Mouse (Mus musculus): ENCODE data around the gene Prrt4.
"Not testable (repeated sequence)": the region's sequence is repeated elsewhere in the genome, so short reads cannot be mapped to it uniquely, and the experiment has no call there.

The Prrt4 gene

DNA sequence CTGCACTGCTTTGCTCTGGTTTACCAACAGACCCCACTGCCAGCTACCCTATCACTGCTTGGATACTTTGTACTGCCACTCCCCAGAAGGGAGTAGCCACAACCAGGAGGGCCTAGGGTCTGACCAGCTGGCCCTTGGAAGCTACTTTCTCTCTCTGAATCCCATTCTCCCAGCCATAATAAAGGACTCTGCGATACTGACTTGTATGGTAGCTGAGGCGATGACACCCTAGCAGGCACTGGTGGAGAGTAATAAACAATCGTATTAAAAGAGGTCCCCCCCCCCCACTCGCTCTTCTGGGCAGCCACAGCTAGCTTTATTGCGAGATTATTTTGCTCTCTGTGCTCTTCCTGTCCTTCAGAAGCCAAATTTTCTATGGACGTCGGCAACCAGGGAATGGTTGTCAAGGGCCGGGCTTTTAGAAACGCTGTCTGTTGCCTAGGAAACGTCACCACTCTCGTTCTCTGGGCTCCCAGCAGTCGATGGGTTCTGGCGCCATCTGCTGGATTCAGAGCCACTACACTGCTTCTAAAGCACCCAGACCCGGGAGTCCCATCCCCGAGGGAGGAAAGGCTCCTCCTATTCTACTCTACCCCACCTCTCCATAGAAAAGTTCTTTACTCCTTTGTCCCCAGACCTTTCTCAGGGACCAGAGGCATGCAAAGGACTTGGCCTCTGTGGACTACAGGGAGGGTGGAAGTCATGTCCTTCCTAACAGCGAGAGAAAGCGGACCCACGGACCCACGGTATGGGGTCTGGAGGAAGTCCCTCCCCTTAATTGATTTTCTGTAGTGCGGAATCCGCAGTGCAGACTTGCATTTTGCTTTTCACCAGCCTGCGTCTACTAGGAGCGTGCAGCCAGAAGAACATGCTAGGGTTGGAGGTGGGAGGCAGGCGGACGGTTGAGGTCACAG lies 19.2 kb upstream of the Prrt4 start:
- DNase-seq (ENCODE audit: low read depth), result peak; percentile 82

GRCm38 (mm10) chr6:29195846-29196698 lies 16.7 kb upstream of the Prrt4 start:
- no peak for DNase-seq (ENCODE audit: low read depth)

GRCm38 (mm10) chr6:29195146-29195545 lies 15.8 kb upstream of the Prrt4 start:
- DNase-seq (ENCODE audit: low read depth), result no peak

GRCm38 (mm10) chr6:29193961-29194750 lies 14.8 kb upstream of the Prrt4 start:
- DNase-seq (ENCODE audit: low read depth), result no peak

DNA sequence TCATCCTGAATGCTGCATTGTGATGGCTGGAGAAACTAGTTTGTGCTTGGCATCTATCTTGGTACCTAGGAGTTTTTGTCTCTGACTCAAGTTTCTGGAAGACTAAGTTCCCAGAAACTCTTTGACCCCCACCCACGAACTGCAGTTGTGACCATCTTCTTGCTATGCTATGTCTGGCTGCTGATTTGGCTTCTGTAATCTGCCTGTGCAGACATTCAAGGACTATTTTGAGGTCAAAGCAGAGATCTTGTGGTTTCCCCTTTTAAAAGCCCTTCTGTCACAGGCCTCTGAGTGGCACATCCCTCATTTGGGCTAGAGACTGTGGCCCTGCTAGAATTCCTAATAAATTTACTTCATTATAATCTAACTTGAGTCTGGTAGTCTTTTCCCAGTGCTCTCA lies 8.6 kb upstream of the Prrt4 start:
- DNase-seq (ENCODE audit: low read depth), result no peak

GRCm38 (mm10) chr6:29179843-29180242 lies 459 bp upstream of the Prrt4 start:
- no peak for DNase-seq (ENCODE audit: low read depth)

- DNase-seq (ENCODE audit: low read depth), result no peak
Measured at GRCm38 (mm10) chr6:29177901-29178879, 1.2 kb downstream of the Prrt4 start.

- DNase-seq (ENCODE audit: low read depth), result no peak
Measured at GRCm38 (mm10) chr6:29175113-29175512, 4.3 kb downstream of the Prrt4 start.

DNA sequence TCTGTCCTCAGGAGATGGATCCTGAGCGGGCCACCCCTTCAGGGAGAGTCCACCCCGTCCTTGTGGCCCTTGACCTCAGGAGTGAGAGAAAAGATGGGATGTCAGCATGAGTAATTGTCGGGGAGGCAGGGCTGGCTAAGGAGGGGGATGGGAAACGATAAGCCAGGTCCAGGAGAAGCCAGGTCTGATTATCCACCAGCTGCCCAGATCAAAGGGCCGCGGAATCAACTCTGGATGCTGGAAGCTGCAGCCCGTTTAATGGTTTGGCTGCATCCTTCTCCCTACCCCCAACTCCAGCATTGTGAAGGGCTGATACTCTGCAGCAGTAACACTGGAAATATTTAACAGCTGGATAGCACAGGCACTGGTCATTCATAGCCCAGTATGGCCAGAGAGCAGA lies 5.0 kb downstream of the Prrt4 start:
- no peak for DNase-seq (ENCODE audit: low read depth)

- peak; percentile 58 for DNase-seq (ENCODE audit: low read depth)
Measured at GRCm38 (mm10) chr6:29170952-29171388, 8.4 kb downstream of the Prrt4 start.

DNA sequence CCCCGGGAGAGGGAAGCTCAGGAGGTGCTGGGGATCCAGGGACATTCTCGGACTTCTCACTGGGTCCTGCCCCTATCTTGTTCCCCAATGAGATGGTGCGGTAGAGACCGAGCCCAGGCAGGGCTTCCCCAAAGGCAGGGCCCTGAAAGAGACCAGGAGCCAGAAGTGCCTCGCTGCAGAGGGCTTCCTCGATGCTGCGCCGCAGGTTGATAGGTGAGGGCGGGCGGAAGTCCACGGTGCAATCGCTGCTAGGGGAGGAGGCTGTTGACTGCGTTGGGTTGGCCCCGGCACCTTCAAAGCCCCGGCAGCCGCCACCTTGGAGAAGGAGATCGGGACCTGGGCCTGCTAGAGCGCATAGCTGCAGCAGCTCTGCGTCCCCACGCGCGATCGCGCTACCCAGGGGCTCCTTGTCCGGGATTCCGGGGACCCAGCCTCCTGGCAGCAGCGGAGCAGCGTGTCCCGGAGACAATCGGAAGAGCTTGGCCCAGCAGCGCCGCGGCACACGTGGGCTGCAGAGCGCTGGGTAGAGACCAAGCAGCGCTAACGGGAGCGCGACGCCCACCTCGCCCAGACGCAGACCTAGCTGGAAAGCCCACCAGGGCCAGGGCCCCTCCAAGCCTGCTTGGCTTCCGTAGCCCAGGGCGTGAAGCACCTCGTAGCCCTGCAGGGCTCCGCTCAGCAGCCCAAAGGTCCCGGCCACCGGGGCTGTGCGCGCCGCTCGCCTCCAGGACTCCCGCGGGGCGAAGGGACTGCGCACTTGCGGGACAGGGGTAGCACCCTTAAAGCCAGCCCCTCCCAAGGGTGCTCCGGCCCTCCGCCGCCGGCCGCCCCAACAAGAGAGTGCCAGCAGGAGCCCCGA lies 9.1 kb downstream of the Prrt4 start:
- no peak for DNase-seq (ENCODE audit: low read depth)

DNA sequence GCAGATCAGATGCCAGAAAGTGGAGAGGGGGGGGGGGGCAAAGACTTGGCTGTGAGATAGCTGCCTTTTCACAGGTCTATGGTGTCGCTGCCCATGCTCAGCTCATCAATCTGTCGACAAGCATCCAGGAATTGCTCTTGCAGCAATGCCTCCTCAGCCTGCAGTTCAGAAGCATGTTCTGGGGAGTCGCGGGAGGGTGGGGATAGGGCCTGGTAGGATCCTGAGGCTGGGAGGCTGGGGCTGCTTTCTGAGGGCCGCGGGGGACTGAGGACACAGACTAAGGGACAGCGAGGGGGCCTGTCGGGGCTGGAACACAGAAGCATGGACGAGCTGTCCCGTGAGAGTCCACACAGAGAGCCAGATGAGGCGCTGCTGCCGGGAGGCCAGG lies 9.7 kb downstream of the Prrt4 start:
- no peak for DNase-seq (ENCODE audit: low read depth)

GRCm38 (mm10) chr6:29168871-29169270 lies 10.5 kb downstream of the Prrt4 start:
- no peak for DNase-seq (ENCODE audit: low read depth)

GRCm38 (mm10) chr6:29166196-29166595 lies 13.2 kb downstream of the Prrt4 start:
- DNase-seq (ENCODE audit: low read depth), result peak; percentile 63

- peak; percentile 97 for DNase-seq (ENCODE audit: low read depth)
Measured at GRCm38 (mm10) chr6:29164314-29165244, 14.8 kb downstream of the Prrt4 start, which contains the start of gene Rbm28. TSS of gene Rbm28 (minus strand) at chr6:29165006.

DNA sequence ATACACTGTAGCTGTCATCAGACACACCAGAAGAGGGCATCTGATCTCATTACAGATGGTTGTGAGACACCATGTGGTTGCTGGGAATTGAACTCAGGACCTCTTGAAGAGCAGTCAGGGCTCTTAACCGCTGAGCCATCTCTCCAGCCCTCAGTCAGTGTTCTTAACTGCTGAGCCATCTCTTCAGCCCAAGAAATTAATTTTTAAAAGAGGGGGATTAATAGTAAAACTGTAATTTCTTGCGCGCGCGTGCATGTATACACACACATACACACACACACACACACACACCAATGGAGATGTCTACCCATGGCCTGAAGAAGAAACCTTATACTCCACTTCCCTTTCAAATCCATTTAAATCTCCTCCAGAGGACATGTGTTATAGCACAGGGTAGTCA lies 18.1 kb downstream of the Prrt4 start:
- DNase-seq (ENCODE audit: low read depth), result not testable (repeated sequence)

- no peak for DNase-seq (ENCODE audit: low read depth)
Measured at GRCm38 (mm10) chr6:29160786-29161185, 18.6 kb downstream of the Prrt4 start.

DNA sequence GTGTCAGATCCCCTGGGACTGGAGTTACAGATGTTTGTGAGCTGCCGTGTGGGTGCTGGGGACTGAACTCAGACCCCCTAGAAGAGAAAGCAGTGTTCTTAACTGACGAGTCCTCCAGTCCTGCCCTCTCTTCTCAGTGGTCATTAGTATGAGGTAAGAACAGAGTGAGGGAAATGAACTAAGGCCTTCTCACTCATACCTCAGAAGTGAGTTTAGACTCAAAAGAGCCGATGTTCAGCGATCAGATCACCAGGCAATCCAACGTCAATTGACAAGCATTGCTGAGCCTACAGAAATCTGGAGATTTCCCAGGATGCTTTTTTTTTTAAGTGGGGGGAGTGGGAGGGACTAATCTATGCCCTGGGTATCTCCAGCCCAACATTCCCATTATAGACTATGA lies 23.1 kb downstream of the Prrt4 start:
- DNase-seq (ENCODE audit: low read depth), result no peak

DNA sequence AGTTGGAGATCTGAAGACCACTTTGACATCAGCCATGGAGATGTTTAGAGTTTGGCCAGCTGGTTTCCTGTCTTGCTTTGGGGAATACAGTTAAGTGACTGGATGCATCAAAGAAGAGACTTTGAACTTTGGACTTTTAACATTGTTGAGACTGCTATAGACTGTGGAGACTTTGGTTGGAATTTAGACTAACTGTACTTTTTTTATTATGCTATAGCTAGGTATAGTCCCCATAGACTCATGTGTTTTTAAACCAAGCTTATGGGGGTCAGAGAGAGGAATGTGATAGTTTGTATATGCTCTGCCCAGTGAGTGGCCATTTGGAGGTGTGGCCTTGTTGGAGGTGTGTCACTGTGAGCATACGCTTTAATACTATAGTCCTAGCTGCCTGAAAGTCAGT lies 29.4 kb downstream of the Prrt4 start:
- no peak for DNase-seq (ENCODE audit: low read depth)
